Mouse (Mus musculus) stomach, postnatal 0 days (tissue): ENCODE data around the gene Foxn1.
A peak's percentile ranks its signal among the peaks of the same experiment; 100 is the strongest.

Experiments used
- CTCF ChIP-seq: IDR thresholded peaks from 2 replicates; pipeline ENCODE4 v1.5.1; 2016; ENCODE audit warnings: antibody characterized with exemption, low read depth, mild to moderate bottlenecking, moderate library complexity
- EP300 ChIP-seq: optimal IDR thresholded peaks from 2 replicates; pipeline ENCODE3; 2016; ENCODE audit warnings: antibody characterized with exemption

GRCm38 (mm10) chr11:78397397-78397796, 11.0 kb upstream of the Foxn1 start:
- TF ChIP-seq CTCF (peak; percentile 92), EP300 (no peak)
